Mouse (Mus musculus) gastrocnemius, postnatal 25 days (tissue): ENCODE measurements around the gene Naga. TPM values are rescaled to one million over a fixed set of nuclear protein-coding genes. Genes with fewer than 3 reads are reported as not detected.

Experiments used
- DNase-seq: peaks from one replicate; pipeline ENCODE4 v3.0.0; 2022
- total RNA-seq, 2 experiments: library from RNA; stranded (reverse); gene quantifications; 1 replicate in 1 of 2; 2 replicates in 1 of 2; pipeline ENCODE4 v1.2.3; 2021

Naga gene
- total RNA-seq, 2 experiments from 2014 or later = 13.1 to 15.0 TPM

GRCm38 (mm10) chr15:82354126-82354945 is 15.6 kb upstream of the Naga start, which contains the start of gene Ndufa6:
Ndufa6 (minus strand) TSS chr15:82354322.
- peak; percentile 97 for DNase-seq

- no peak for DNase-seq
These were observed 15.0 kb upstream of the Naga start for GRCm38 (mm10) chr15:82353745-82354113.

GRCm38 (mm10) chr15:82353078-82353744 is 14.5 kb upstream of the Naga start:
- no peak for DNase-seq

- no peak for DNase-seq
These were observed 12.8 kb upstream of the Naga start for GRCm38 (mm10) chr15:82351480-82351879.

GRCm38 (mm10) chr15:82350349-82350748 is 11.6 kb upstream of the Naga start:
- DNase-seq = no peak

DNA sequence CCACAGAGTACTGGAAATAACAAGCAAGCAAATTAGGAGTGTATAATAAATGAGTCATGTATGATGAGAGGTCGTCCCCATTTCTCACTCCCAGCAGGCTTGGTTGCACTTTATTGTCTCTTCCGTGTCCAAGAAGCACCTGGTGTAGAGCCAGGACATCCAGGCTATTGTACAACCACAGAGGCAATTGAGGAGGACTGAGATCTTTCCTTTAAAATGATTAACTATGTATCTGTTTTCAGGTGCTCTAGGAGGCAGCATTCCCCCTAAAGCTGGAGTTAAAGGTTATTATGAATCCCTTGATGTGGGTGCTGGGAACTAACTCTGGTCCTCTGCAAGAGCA is 10.2 kb upstream of the Naga start:
- no peak for DNase-seq

- no peak for DNase-seq
These were observed 9.7 kb upstream of the Naga start for GRCm38 (mm10) chr15:82348258-82348998.

GRCm38 (mm10) chr15:82347852-82348251 is 9.1 kb upstream of the Naga start:
- DNase-seq = no peak

DNA sequence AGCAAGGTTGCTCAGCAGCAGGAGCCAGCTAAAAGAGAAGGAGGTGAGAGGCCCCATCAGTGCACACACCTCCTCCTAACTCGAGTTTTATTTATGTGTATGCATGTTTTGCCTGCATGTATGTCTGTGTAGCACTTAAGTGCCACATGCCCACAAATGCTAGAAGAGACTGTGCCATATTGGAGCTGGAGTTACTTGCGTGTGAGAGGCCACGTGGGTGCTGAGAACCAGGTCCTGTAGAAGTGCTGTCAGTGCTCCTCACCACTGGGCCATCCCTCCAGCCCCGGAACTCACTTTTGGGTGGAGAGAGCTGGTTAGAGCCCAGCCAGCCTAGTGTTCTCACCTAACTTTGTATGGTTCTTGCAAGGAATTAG is 8.6 kb upstream of the Naga start:
- no peak for DNase-seq

DNA sequence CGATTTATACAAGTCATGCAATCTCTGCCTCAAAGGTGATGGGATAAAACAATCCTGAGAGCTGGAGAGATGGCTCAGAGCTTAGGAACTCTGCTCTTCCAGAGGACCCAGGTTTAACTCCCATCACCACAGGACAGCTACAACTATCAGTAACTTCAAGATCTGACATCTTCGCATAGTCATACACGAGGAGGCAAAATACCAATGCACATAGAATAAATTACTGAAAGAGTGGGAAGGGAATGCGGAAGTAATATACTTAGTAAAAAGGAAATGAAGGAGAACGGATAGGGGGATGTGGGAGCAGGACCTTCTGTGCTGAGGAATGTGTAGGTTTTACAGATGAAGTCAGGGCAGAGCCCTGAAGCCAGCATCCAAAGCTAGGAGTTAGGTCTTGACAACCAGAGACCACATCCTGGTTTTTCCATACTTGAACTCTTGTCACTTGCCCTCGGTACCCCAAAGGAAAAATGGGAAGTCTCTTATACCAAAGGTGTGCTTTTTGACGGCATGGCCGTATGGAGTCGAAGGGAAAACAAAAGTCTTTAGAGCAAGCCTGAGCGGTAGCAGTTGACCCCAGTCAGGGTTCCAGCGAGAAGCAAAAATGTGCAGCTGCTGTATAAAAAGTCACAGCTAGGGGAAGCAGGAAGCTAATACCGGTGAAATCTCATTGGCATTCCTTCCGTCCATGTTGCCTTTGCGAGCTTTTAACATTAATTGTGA is 8.0 kb upstream of the Naga start:
- no peak for DNase-seq

DNA sequence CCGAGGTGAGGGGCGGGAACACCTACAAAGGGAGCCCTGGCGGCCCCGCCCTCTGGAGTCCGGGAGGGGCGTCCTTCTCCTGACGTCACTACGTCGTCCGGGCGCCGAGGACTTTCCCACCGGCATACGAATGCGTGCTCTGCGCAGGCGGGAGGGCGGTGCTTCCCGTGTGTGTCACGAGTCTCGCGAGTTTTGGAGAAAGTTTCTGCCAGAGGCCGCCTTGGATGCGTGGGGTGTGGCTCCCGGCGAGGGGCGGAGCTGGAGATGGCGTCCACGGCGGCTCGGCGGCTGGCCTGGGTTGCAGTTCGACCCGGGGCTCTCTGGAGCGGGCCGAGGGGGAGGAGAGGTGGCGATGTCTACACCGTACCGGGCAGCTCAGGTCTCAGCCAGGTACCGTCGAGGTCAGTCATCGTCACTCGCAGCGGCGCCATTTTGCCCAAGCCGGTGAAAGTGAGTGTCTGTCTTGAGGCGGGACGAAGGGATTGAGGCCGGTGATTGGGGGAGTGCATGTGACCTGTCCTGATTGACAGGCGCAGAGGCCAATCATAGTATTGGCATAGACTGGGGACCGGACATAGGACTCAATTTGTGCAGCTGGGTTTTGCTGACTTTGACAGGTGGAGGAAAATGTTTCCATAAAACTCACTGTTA is 7.2 kb upstream of the Naga start:
- DNase-seq = peak; percentile 96

GRCm38 (mm10) chr15:82344971-82345370 is 6.2 kb upstream of the Naga start:
- DNase-seq = no peak

DNA sequence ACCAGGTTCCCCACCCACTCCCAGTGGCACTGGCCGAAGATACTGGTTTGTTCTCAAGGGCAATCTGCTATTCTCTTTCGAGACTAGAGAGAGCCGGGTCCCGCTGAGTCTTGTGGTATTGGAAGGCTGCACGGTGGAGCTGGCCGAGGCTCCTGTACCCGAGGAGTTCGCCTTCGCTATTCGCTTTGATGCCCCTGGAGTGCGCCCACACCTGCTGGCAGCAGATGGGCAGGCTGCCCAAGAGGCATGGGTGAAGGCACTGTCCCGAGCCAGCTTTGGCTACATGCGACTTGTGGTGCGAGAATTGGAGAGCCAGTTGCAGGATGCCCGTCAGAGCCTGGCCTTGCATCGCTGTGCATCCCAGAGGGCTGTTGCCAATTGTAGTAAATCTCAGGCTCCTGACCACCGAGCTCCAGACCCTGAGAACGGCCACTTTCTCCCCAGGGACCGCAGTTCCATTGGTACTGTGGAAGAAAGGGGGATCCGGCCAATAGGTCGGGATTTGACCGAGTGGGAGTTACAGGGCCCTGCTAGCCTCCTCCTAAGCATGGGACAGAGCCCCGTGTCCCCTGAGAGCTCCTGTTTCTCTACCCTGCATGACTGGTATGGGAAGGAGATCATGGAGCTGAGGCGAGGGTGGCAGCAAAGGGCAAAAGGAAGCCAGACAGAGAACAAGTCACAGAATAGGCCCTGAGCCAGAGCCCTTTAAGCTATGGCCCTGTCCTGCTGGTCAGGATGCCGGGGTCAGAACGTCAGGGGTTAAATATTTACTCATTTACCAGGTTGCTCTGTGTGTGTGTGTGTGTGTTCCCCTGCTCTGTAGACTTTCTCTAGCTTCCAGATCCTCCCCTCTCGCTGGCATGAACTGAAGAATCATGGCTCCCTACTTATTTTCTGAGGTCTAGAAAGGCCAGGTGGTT is 4.9 kb upstream of the Naga start:
- no peak for DNase-seq

GRCm38 (mm10) chr15:82342543-82342935 is 3.8 kb upstream of the Naga start:
- DNase-seq = no peak

GRCm38 (mm10) chr15:82341675-82342542 is 3.2 kb upstream of the Naga start:
- no peak for DNase-seq

- DNase-seq = peak; percentile 71
These were observed 2.3 kb upstream of the Naga start for GRCm38 (mm10) chr15:82341036-82341501.

GRCm38 (mm10) chr15:82340414-82341035 is 1.8 kb upstream of the Naga start:
- DNase-seq = no peak

DNA sequence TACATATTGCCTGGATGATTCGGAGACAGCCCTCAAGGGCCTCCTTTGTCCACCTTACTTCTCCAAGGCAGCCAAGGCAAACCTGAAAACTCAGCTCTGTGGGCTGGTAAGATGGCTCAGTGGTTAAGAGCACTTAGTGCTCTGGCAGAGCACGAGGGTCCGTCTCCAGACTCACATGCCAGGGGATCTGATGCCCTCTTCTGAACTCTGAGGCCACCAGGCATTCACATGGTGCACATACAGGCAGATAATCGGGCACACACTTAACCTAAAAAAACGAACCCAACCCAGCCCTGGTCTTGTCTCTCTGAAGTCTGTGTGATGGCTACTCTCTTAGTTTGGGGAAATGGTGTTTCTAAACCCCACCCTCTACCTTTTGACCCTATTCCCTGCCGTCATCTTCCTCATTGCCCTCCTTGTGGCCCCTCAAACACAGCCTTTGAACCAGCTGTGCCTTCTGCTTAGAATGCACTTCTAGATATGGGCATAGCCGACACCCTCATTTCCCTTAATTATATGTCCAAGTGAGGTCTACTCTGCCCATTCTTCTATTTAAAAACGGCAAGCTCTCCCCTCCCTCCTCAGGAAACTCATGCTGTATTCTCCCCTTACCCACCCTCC is 1.0 kb upstream of the Naga start:
- DNase-seq = no peak

DNA sequence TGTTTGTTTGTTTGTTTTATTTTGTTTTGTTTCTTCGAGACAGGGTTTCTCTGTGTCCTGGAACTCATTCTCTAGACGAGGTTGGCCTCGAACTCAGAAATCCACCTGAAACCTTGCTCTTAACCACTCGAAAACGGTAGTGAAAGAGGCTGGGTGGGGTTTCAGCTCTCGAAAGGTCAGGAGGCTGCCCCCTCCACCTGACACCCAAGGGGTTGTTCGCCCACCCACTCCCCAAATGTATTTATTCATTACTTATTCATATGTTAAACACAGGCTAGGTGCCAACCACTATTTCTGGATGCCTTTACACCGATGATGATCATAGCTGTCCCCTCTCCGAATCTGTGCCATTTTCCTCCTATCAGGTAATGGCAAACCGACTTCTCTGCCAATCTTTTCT is 425 bp upstream of the Naga start:
- DNase-seq = no peak
